Mouse (Mus musculus): ENCODE results near the gene Wnt3a. TPM values are rescaled to one million over a fixed set of nuclear protein-coding genes. Genes with fewer than 3 reads are reported as not detected.
"Not testable (repeated sequence)": the region's sequence is repeated elsewhere in the genome, so short reads cannot be mapped to it uniquely, and the experiment has no call there.

The Wnt3a gene
- polyA plus RNA-seq, 1 experiment from 2014 or later = 0.48 TPM

DNA sequence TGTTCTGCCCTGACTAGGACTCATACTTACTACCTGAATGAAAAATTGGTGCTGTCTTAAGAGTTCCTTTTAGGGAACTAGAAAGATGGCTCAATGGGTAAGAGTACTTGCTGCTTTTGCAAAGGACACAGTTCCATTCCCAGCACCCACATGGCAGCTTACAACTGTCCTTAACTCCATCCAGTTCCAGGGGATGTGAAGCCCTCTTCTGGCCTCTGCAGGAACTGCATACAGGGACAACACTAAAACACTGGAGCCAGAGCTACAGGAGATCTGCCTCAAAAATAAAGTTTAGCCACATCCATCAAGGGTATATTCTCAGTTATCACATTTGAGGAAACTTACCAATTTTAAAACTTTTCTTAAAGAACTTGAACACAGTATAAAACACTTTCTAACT, 71.5 kb downstream of the Wnt3a start:
- peaks cover 50% of the 10 kb centered on the region for H3K4me1 ChIP-seq (replicated peaks; ENCODE audit: control insufficient read depth, insufficient read depth, low read length)

GRCm38 (mm10) chr11:59218389-59218998, 72.1 kb downstream of the Wnt3a start:
- Histone ChIP-seq H3K27me3 (ENCODE audit: control insufficient read depth, insufficient read depth, low read depth, low read length) (no peaks in the 10 kb centered on the region), H3K36me3 (ENCODE audit: control insufficient read depth, insufficient read depth, low read length) (peaks cover 7% of the 10 kb centered on the region; the same call in 1 of the 2 replicates), H3K27ac (ENCODE audit: low read length) (peak overlapping the region; percentile 83), H3K4me3 (ENCODE audit: low read length) (no peak overlapping the region), H3K4me2 (ENCODE audit: low read depth, low read length) (peak overlapping the region; percentile 40), H3K9ac (ENCODE audit: low read length) (no peak overlapping the region), H3K9me3 (ENCODE audit: control insufficient read depth, low read length) (no peaks in the 10 kb centered on the region), H3K4me1 (replicated peaks; ENCODE audit: control insufficient read depth, insufficient read depth, low read length) (peaks cover 45% of the 10 kb centered on the region)
- ATAC-seq (ENCODE audit: low read depth) = peak; percentile 89
- WGBS = 67% methylated on average over 4 of the region's 4 CpGs

More for the DNA sequence above, 71.5 kb downstream of the Wnt3a start:
- Histone ChIP-seq H3K4me2 (ENCODE audit: low read depth, low read length) (peak overlapping the region; percentile 40), H3K27me3 (ENCODE audit: control insufficient read depth, insufficient read depth, low read depth, low read length) (no peaks in the 10 kb centered on the region), H3K9ac (ENCODE audit: low read length) (no peak overlapping the region), H3K9me3 (ENCODE audit: control insufficient read depth, low read length) (no peaks in the 10 kb centered on the region), H3K36me3 (ENCODE audit: control insufficient read depth, insufficient read depth, low read length) (peaks cover 7% of the 10 kb centered on the region; the same call in 1 of the 2 replicates), H3K4me3 (ENCODE audit: low read length) (no peak overlapping the region), H3K27ac (ENCODE audit: low read length) (peak overlapping the region; percentile 83)
- ATAC-seq (ENCODE audit: low read depth) = no peak

- 84% methylated on average over 3 of the region's 3 CpGs for WGBS
- Histone ChIP-seq H3K4me1 (replicated peaks; ENCODE audit: control insufficient read depth, insufficient read depth, low read length) (peaks cover 37% of the 10 kb centered on the region), H3K27me3 (ENCODE audit: control insufficient read depth, insufficient read depth, low read depth, low read length) (no peaks in the 10 kb centered on the region), H3K4me3 (ENCODE audit: low read length) (no peak overlapping the region), H3K4me2 (ENCODE audit: low read depth, low read length) (no peak overlapping the region), H3K27ac (ENCODE audit: low read length) (no peak overlapping the region), H3K36me3 (ENCODE audit: control insufficient read depth, insufficient read depth, low read length) (peaks cover 15% of the 10 kb centered on the region), H3K9me3 (ENCODE audit: control insufficient read depth, low read length) (no peaks in the 10 kb centered on the region), H3K9ac (ENCODE audit: low read length) (no peak overlapping the region)
- no peak for ATAC-seq (ENCODE audit: low read depth)
Measured at GRCm38 (mm10) chr11:59216955-59217354, 73.6 kb downstream of the Wnt3a start.

DNA sequence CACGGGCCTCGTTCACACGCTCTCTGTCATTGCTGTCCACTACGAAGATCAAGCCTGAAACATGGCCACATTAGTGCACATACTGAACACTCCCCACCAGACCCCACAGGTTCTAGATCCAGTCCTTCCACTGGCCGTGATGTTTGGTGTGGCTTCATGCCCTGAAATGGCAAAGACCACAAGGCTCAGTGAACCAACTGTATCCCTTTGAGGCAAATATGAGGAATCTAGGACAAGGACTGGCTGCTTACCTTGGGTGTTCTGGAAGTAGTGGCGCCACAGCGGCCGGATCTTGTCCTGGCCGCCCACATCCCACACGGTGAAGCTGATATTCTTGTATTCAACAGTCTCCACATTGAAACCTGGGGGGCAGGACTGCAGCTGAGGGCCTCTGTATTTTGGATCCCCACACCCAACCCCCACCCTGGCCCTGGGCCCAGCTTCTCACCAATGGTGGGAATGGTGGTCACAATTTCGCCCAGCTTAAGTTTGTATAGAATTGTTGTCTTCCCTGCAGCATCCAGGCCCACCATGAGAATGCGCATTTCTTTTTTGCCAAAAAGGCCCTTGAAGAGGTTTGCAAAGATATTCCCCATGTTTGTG, 77.6 kb downstream of the Wnt3a start:
- no peaks in the 10 kb centered on the region for H3K27me3 ChIP-seq (ENCODE audit: control insufficient read depth, insufficient read depth, low read depth, low read length)
- no peak for ATAC-seq (ENCODE audit: low read depth)
- no peak overlapping the region for H3K9ac ChIP-seq (ENCODE audit: low read length)
- no peak overlapping the region for H3K4me3 ChIP-seq (ENCODE audit: low read length)
- H3K9me3 ChIP-seq (ENCODE audit: control insufficient read depth, low read length) = no peaks in the 10 kb centered on the region
- H3K4me2 ChIP-seq (ENCODE audit: low read depth, low read length) = no peak overlapping the region
- peaks cover 26% of the 10 kb centered on the region for H3K36me3 ChIP-seq (ENCODE audit: control insufficient read depth, insufficient read depth, low read length)
- peaks cover 26% of the 10 kb centered on the region for H3K4me1 ChIP-seq (replicated peaks; ENCODE audit: control insufficient read depth, insufficient read depth, low read length)
- no peak overlapping the region for H3K27ac ChIP-seq (ENCODE audit: low read length)
- WGBS = 84% methylated on average over 12 of the region's 12 CpGs

DNA sequence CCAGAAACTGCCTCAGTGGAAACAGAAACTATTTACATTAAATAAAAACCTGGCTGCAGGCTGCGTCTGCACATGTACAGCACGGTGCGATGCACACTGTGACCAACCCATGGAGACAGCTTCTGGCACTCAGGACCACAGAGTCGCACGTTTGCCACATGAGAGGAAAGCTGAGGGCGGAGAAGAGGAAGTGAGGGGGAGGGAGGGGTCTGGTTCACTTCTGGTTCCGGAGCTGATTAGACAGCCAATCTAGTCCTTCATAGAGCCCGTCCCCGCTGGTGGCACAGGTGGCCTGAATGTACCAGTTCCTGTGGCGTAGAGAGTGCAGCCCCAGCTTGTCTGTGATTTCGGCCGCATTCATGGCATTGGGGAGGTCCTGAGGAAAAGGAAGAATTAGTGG, 78.2 kb downstream of the Wnt3a start:
- not testable (repeated sequence) for H3K27ac ChIP-seq (ENCODE audit: low read length); H3K4me3 ChIP-seq (ENCODE audit: low read length); H3K27me3 ChIP-seq (ENCODE audit: control insufficient read depth, insufficient read depth, low read depth, low read length); H3K9me3 ChIP-seq (ENCODE audit: control insufficient read depth, low read length); H3K9ac ChIP-seq (ENCODE audit: low read length); ATAC-seq (ENCODE audit: low read depth); H3K4me2 ChIP-seq (ENCODE audit: low read depth, low read length)
- H3K36me3 ChIP-seq (ENCODE audit: control insufficient read depth, insufficient read depth, low read length) = peaks cover 24% of the 10 kb centered on the region
- WGBS = 69% methylated on average over 12 of the region's 12 CpGs
- H3K4me1 ChIP-seq (replicated peaks; ENCODE audit: control insufficient read depth, insufficient read depth, low read length) = peaks cover 20% of the 10 kb centered on the region

GRCm38 (mm10) chr11:59211561-59211960, 79.0 kb downstream of the Wnt3a start:
- Histone ChIP-seq H3K4me1 (replicated peaks; ENCODE audit: control insufficient read depth, insufficient read depth, low read length) (peaks cover 15% of the 10 kb centered on the region), H3K36me3 (ENCODE audit: control insufficient read depth, insufficient read depth, low read length) (peaks cover 24% of the 10 kb centered on the region)
- not testable (repeated sequence) for H3K27ac ChIP-seq (ENCODE audit: low read length); H3K9me3 ChIP-seq (ENCODE audit: control insufficient read depth, low read length); ATAC-seq (ENCODE audit: low read depth); H3K9ac ChIP-seq (ENCODE audit: low read length); H3K4me2 ChIP-seq (ENCODE audit: low read depth, low read length); H3K4me3 ChIP-seq (ENCODE audit: low read length); H3K27me3 ChIP-seq (ENCODE audit: control insufficient read depth, insufficient read depth, low read depth, low read length)
- 90% methylated on average over 9 of the region's 9 CpGs for WGBS

DNA sequence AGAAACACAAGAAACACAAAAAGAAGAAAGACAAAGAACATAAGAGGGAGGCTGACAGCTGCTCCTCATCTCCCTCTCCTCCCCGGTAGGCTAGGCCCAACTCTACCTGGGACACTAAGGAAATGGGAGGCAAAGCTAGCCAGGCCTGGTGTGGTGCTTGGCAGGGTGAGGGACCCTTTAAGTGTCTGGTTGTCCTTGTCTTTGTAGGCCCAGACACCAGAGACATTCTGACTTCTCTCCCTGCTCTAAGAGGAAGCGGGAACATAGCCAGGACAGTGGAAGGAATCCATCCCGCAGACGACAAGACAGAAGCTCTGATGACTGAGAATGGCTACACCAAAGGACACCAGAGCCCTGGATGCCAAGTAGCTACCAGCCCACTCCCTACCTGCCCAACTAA, 80.5 kb downstream of the Wnt3a start:
- no peak for ATAC-seq (ENCODE audit: low read depth)
- peaks cover 29% of the 10 kb centered on the region for H3K36me3 ChIP-seq (ENCODE audit: control insufficient read depth, insufficient read depth, low read length)
- no peak overlapping the region for H3K27ac ChIP-seq (ENCODE audit: low read length)
- H3K9me3 ChIP-seq (ENCODE audit: control insufficient read depth, low read length) = no peaks in the 10 kb centered on the region
- H3K4me2 ChIP-seq (ENCODE audit: low read depth, low read length) = no peak overlapping the region
- no peak overlapping the region for H3K9ac ChIP-seq (ENCODE audit: low read length)
- peaks cover 10% of the 10 kb centered on the region; the same call in 1 of the 2 replicates for H3K4me1 ChIP-seq (replicated peaks; ENCODE audit: control insufficient read depth, insufficient read depth, low read length)
- no peak overlapping the region for H3K4me3 ChIP-seq (ENCODE audit: low read length)
- no peaks in the 10 kb centered on the region for H3K27me3 ChIP-seq (ENCODE audit: control insufficient read depth, insufficient read depth, low read depth, low read length)
- WGBS = 66% methylated on average over 4 of the region's 4 CpGs

DNA sequence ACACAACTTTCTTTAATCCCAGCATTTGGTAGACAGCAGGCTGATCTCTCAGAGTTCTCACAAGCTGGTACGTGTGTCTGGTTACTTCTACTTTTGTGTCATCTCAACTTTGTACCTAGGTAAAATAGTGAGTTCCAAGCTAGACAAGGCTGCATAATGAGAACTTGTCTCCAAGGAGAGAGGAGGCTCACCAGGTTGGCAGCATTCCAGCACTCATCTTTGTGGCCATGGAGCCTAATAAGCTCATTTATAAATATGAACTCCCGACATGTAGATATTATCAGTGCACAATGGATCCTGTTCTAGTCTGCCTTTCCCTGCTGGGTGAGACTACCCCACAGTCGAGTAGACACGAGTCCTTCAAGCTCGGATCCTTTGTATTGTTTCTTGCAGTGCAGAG, 81.0 kb downstream of the Wnt3a start:
- Histone ChIP-seq H3K27ac (ENCODE audit: low read length) (no peak overlapping the region), H3K4me1 (replicated peaks; ENCODE audit: control insufficient read depth, insufficient read depth, low read length) (peaks cover 10% of the 10 kb centered on the region; the same call in 1 of the 2 replicates), H3K9me3 (ENCODE audit: control insufficient read depth, low read length) (no peaks in the 10 kb centered on the region), H3K4me2 (ENCODE audit: low read depth, low read length) (peak overlapping the region; percentile 86), H3K27me3 (ENCODE audit: control insufficient read depth, insufficient read depth, low read depth, low read length) (no peaks in the 10 kb centered on the region), H3K4me3 (ENCODE audit: low read length) (peak overlapping the region; percentile 89), H3K9ac (ENCODE audit: low read length) (peak overlapping the region; percentile 91), H3K36me3 (ENCODE audit: control insufficient read depth, insufficient read depth, low read length) (peaks cover 29% of the 10 kb centered on the region)
- ATAC-seq (ENCODE audit: low read depth) = no peak
- 55% methylated on average over 5 of the region's 5 CpGs for WGBS

DNA sequence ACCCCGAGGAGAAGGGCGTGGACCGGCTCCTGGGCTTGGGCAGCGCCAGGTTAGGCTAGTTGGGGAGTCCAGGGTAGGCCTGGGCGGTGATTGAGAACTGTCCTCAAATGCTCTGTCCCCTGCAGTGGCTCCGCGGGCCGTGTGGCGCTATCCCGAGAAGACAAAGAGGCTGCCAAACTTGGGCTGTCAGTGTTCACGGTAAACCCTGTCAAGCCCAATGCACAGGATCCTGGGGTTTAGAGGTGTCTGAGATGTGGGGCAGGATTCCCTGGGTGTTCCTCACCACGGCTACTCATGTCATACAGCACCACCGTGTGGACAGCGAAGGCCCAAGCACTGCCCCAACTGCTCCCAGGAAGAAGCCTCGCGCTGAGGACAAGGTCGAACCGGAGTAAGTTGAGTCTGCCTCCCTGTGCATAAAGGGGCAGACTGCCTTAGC, 81.5 kb downstream of the Wnt3a start:
- H3K4me2 ChIP-seq (ENCODE audit: low read depth, low read length) = peak overlapping the region; percentile 86
- WGBS = 4% methylated on average over 18 of the region's 18 CpGs
- H3K4me1 ChIP-seq (replicated peaks; ENCODE audit: control insufficient read depth, insufficient read depth, low read length) = peaks cover 10% of the 10 kb centered on the region; the same call in 1 of the 2 replicates
- H3K4me3 ChIP-seq (ENCODE audit: low read length) = peak overlapping the region; percentile 89
- H3K9me3 ChIP-seq (ENCODE audit: control insufficient read depth, low read length) = no peaks in the 10 kb centered on the region
- peak overlapping the region; percentile 95 for H3K27ac ChIP-seq (ENCODE audit: low read length)
- peaks cover 29% of the 10 kb centered on the region for H3K36me3 ChIP-seq (ENCODE audit: control insufficient read depth, insufficient read depth, low read length)
- ATAC-seq (ENCODE audit: low read depth) = peak; percentile 69
- H3K27me3 ChIP-seq (ENCODE audit: control insufficient read depth, insufficient read depth, low read depth, low read length) = no peaks in the 10 kb centered on the region
- peak overlapping the region; percentile 91 for H3K9ac ChIP-seq (ENCODE audit: low read length)
